Mouse (Mus musculus) myocyte (in vitro differentiated cells): ENCODE results near the gene Tmub1. TPM values are rescaled to one million over a fixed set of nuclear protein-coding genes. Genes with fewer than 3 reads are reported as not detected.
A peak's percentile ranks its signal among the peaks of the same experiment; 100 is the strongest.

Source experiments
- H3K27me3 ChIP-seq: one replicate; pipeline ENCODE4 v1.6.1; 2011; ENCODE audit not compliant: control insufficient read depth, insufficient read depth, insufficient read length
- H3K36me3 ChIP-seq: one replicate; pipeline ENCODE4 v1.6.1; 2011; ENCODE audit not compliant: control insufficient read depth, insufficient read depth
- H3K4me2 ChIP-seq: one replicate; pipeline ENCODE4 v1.6.1; 2011; ENCODE audit warnings: low read depth, control low read depth
- H3K4me3 ChIP-seq: one replicate; pipeline ENCODE4 v1.5.1; 2011; ENCODE audit warnings: mild to moderate bottlenecking, control low read depth, moderate library complexity
- H3K79me2 ChIP-seq: one replicate; pipeline ENCODE4 v1.6.1; 2011; ENCODE audit not compliant: control insufficient read depth, insufficient read depth
- H3ac ChIP-seq: one replicate; pipeline ENCODE4 v1.6.1; 2011; ENCODE audit not compliant: control insufficient read depth, insufficient read length
- CEBPB ChIP-seq: IDR thresholded peaks from 2 replicates; pipeline ENCODE4 v1.6.1; 2011; ENCODE audit warnings: mild to moderate bottlenecking, moderate library complexity; ENCODE audit not compliant: poor library complexity, insufficient read depth, severe bottlenecking
- E2F4 ChIP-seq: IDR thresholded peaks from one replicate; pipeline ENCODE4 v1.6.1; 2011; ENCODE audit warnings: mild to moderate bottlenecking, control low read depth, moderate library complexity; ENCODE audit not compliant: insufficient read depth
- MAX ChIP-seq: IDR thresholded peaks from one replicate; pipeline ENCODE4 v1.6.1; 2011; ENCODE audit warnings: low read depth, mild to moderate bottlenecking, control low read depth
- MYOD1 ChIP-seq, 3 experiments: IDR thresholded peaks; one replicate each; pipeline ENCODE4 v1.6.1; 2011; ENCODE audit warnings: control low read depth in 2 of 3, low read depth in 2 of 3, mild to moderate bottlenecking in 2 of 3, moderate library complexity in 1 of 3; ENCODE audit not compliant: insufficient read length in 2 of 3, control insufficient read depth in 1 of 3
- MYOG ChIP-seq, 3 experiments: IDR thresholded peaks; one replicate each; pipeline ENCODE4 v1.6.1; 2011; ENCODE audit warnings: control low read depth in 2 of 3, low read depth in 2 of 3, mild to moderate bottlenecking in 2 of 3; ENCODE audit not compliant: insufficient read length in 2 of 3, control insufficient read depth in 1 of 3, insufficient read depth in 1 of 3
- POLR2A ChIP-seq: IDR thresholded peaks from one replicate; pipeline ENCODE4 v1.6.1; 2011; ENCODE audit warnings: low read depth, mild to moderate bottlenecking, control low read depth, moderate library complexity; ENCODE audit not compliant: insufficient read length
- POLR2AphosphoS2 ChIP-seq: IDR thresholded peaks from one replicate; pipeline ENCODE4 v1.6.1; 2011; ENCODE audit warnings: low read depth, control low read depth; ENCODE audit not compliant: insufficient read length
- REST ChIP-seq: IDR thresholded peaks from one replicate; pipeline ENCODE4 v1.6.1; 2011; ENCODE audit warnings: mild to moderate bottlenecking, control low read depth, moderate library complexity; ENCODE audit not compliant: insufficient read depth, insufficient read length
- SRF ChIP-seq: IDR thresholded peaks from one replicate; pipeline ENCODE4 v1.6.1; 2011; ENCODE audit warnings: low read depth; ENCODE audit not compliant: control insufficient read depth, insufficient read length
- TCF12 ChIP-seq: IDR thresholded peaks from one replicate; pipeline ENCODE4 v1.6.1; 2011; ENCODE audit warnings: mild to moderate bottlenecking, control low read depth; ENCODE audit not compliant: poor library complexity, insufficient read depth, severe bottlenecking
- TCF3 ChIP-seq: IDR thresholded peaks from one replicate; pipeline ENCODE4 v1.6.1; 2011; ENCODE audit warnings: low read depth, control low read depth; ENCODE audit not compliant: insufficient read length
- USF1 ChIP-seq: IDR thresholded peaks from one replicate; pipeline ENCODE4 v1.6.1; 2011; ENCODE audit warnings: low read depth, mild to moderate bottlenecking, control low read depth, moderate library complexity
- polyA plus RNA-seq: library from polyadenylated mRNA; unstranded; fragments of >200 nt; fragmentation: generic; extraction: Trizol; gene quantifications from one replicate; pipeline ENCODE4 v1.2.1, GENCODE M21; 2012; ENCODE audit warnings: missing spikeins

The Tmub1 gene
- polyA plus RNA-seq = 14.2 TPM

DNA sequence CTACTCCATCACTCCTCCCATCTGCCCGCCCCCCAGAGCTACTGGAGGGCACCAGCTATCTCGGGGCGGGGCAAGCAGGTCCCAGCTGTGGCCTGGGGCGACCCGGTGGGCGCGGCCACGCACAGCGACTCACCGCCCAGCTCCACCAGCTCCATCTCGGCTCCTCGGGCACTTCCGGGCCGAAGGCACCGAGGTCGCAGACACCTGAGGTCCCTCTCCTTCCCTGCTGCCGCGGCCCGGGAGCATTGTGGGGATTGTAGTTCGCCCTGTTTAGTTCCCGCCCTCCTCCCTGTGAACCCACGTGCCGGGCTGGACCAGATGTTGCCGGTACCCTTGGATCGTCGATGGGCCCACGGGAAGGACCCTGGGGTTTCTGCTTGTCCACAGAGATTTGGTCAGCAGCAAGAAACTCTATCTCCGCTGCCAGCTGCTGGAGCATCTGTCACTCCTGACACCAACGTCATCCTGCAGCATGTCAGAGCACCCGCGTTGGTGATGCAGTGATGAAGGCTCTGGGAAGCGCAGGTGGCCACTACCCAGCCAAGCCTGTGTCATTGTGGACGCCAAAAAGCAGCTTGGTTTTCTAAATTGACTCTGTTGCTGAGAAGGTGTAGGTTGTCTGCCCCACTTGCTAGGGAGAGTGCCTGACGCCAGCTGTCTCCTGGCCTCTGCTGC is at the start of gene Tmub1:
Tmub1 (minus strand) TSS at position 231 of the 675 bp plus-strand sequence.
- Histone ChIP-seq H3K27me3 (no peaks in the 10 kb centered on the region), H3K4me2 (peak within 1 kb of the TSS; percentile 86), H3K36me3 (peaks cover 6% of the 10 kb centered on the region), H3K79me2 (peaks cover 19% of the 10 kb centered on the region), H3ac (no peak within 1 kb of the TSS), H3K4me3 (peak within 1 kb of the TSS; percentile 26)
- peak; percentile 57 for TF ChIP-seq POLR2A
- no peak for TF ChIP-seq REST
- TF ChIP-seq MYOD1 (IDR thresholded peaks at IDR 0.05; ENCODE audit: control insufficient read depth in 1 of 3, insufficient read length in 2 of 3, low read depth in 2 of 3) = peak in 2 of 3 experiments; percentile 50 to 55
- no peak for TF ChIP-seq POLR2AphosphoS2
- no peak for TF ChIP-seq TCF12
- TF ChIP-seq USF1 = peak; percentile 77
- TF ChIP-seq MYOG (IDR thresholded peaks at IDR 0.05; ENCODE audit: control insufficient read depth in 1 of 3, insufficient read depth in 1 of 3, insufficient read length in 2 of 3, low read depth in 2 of 3) = peak in 1 of 3 experiments; percentile 28

DNA sequence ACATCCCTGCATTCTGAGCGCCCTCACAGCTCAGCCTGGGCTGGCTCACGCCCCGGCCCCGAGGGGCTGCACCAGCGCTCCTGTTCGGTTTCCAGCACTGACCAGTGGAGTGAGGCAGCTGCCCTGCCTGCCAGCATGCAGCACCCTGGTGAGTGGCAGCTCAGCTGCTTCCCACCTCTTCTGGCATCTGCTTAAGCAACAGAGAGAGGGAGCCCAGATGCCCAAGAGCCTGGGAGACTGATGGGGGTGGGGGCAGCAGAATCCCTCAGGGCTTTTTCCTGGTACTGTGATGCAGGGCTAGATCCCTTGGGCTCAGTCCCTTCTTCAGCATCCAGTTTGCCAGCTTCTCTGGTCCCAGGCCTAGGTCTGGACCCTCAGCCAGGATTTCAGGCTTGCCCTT is 49.1 kb upstream of the Tmub1 start:
- Histone ChIP-seq H3K4me3 (no peak overlapping the region), H3K4me2 (no peak overlapping the region), H3K79me2 (no peaks in the 10 kb centered on the region), H3ac (no peak overlapping the region), H3K36me3 (peaks cover 10% of the 10 kb centered on the region), H3K27me3 (no peaks in the 10 kb centered on the region)
- no peak for TF ChIP-seq POLR2AphosphoS2
- TF ChIP-seq REST = no peak
- no peak for TF ChIP-seq E2F4
- no peak for TF ChIP-seq CEBPB
- TF ChIP-seq MYOG (IDR thresholded peaks at IDR 0.05; ENCODE audit: control insufficient read depth in 1 of 3, insufficient read depth in 1 of 3, insufficient read length in 2 of 3, low read depth in 2 of 3) = no peak

DNA sequence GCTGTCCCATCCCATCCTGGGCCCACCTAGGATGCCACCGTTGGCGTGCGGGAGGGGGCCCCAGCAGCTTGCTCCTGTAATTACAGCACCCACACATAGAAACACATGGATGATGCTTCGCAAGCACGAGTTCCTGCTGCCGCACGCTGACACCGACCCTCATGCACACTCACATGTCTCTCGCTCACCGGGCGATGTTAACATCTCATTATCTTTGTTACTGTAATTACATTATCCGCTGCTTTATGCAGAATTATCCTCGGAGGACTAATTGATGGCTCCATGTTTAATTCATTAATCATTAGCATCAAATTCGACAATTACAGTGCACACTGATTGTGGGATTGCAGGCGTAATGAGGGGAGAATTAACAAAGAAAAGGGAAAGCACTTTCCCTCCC is 47.4 kb upstream of the Tmub1 start:
- no peaks in the 10 kb centered on the region for H3K27me3 ChIP-seq
- TF ChIP-seq REST = no peak
- TF ChIP-seq POLR2A = no peak
- TF ChIP-seq SRF = no peak
- no peak for TF ChIP-seq MYOG (IDR thresholded peaks at IDR 0.05; ENCODE audit: control insufficient read depth in 1 of 3, insufficient read depth in 1 of 3, insufficient read length in 2 of 3, low read depth in 2 of 3)
- TF ChIP-seq POLR2AphosphoS2 = no peak
- no peak for TF ChIP-seq USF1
- no peak overlapping the region for H3K4me3 ChIP-seq
- no peak overlapping the region for H3K4me2 ChIP-seq
- no peaks in the 10 kb centered on the region for H3K79me2 ChIP-seq
- H3K36me3 ChIP-seq = peaks cover 10% of the 10 kb centered on the region
- H3ac ChIP-seq = no peak overlapping the region

DNA sequence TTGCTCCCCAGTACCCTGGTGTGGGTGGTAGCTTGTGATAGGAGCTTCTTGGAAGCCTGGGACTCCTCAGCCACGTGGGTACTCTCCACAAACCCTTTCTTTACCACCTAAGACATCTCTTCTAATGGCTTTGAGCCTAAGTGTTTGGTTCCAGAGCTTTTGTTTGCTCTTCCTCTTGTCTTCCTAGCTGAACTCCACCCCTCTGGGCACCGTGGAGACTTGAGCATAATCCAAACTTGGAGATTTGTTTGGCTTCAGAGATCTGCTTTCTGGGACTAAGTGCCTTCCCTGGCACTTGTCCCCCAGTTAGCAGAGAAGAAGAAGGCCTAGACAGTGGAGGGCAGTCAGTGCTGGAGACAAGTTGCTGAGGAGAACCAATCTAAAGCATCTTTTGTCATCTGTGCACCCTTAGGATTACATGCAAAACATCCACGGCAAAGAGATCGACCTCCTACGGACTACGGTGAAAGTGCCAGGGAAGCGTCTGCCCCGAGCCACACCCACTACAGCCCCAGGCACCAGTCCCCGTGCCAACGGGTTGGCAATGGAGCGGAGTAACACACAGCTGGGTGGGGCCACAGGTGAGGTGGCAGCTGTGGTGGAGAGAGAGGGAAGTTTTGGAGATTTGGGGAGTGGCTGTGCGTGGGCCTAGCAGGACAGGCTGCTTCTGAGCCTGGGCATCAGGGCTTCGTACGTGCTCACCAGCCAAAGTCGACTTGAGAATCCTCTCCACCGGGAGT is 45.1 kb upstream of the Tmub1 start:
- TF ChIP-seq MAX (no peak), REST (no peak), MYOD1 (IDR thresholded peaks at IDR 0.05; ENCODE audit: control insufficient read depth in 1 of 3, insufficient read length in 2 of 3, low read depth in 2 of 3) (no peak), MYOG (IDR thresholded peaks at IDR 0.05; ENCODE audit: control insufficient read depth in 1 of 3, insufficient read depth in 1 of 3, insufficient read length in 2 of 3, low read depth in 2 of 3) (no peak), TCF3 (no peak), USF1 (no peak), SRF (no peak), POLR2A (no peak), CEBPB (no peak), TCF12 (no peak), E2F4 (no peak), POLR2AphosphoS2 (no peak)
- H3K79me2 ChIP-seq = no peaks in the 10 kb centered on the region
- no peaks in the 10 kb centered on the region for H3K27me3 ChIP-seq
- H3K4me2 ChIP-seq = no peak overlapping the region
- no peak overlapping the region for H3ac ChIP-seq
- no peak overlapping the region for H3K4me3 ChIP-seq
- H3K36me3 ChIP-seq = peaks cover 17% of the 10 kb centered on the region

DNA sequence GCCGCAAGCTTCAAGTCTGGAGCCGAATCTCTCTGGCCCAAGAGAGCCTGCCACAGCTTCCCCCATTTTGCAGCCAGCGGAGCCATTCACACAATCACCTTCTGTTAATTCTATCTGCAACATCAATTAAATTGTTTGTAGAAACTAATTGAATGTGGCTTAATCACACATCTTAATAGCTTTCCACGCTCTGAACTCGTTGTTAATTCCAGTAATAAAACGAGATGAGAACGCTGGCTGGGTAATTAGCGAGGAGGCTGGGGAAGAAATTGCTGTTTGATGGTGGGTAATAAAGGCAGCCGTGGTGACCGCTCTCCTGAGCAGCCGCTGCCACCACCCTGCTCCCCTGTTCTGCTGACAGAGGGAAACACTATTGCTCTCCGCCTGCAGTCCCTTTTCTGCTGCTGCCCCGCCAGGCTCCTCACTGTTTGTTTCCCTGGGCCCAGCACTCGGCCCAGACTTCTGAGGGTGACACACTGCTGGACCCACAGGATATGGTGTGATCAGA is 42.8 kb upstream of the Tmub1 start:
- peaks cover 5% of the 10 kb centered on the region for H3K79me2 ChIP-seq
- TF ChIP-seq MYOG (IDR thresholded peaks at IDR 0.05; ENCODE audit: control insufficient read depth in 1 of 3, insufficient read depth in 1 of 3, insufficient read length in 2 of 3, low read depth in 2 of 3) (no peak), MAX (no peak), MYOD1 (IDR thresholded peaks at IDR 0.05; ENCODE audit: control insufficient read depth in 1 of 3, insufficient read length in 2 of 3, low read depth in 2 of 3) (no peak), REST (no peak), SRF (no peak), CEBPB (no peak), USF1 (no peak), POLR2AphosphoS2 (no peak), TCF3 (no peak), POLR2A (no peak), TCF12 (no peak), E2F4 (no peak)
- no peak overlapping the region for H3K4me3 ChIP-seq
- H3K4me2 ChIP-seq = no peak overlapping the region
- no peak overlapping the region for H3ac ChIP-seq
- no peaks in the 10 kb centered on the region for H3K27me3 ChIP-seq
- H3K36me3 ChIP-seq = peaks cover 22% of the 10 kb centered on the region
